Mouse (Mus musculus): ENCODE results near the gene Aplp1.
"Not testable (repeated sequence)": the region's sequence is repeated elsewhere in the genome, so short reads cannot be mapped to it uniquely, and the experiment has no call there.

The Aplp1 gene

GRCm38 (mm10) chr7:30444971-30445751, at the start of gene Aplp1:
TSS of gene Aplp1 (minus strand) at chr7:30445535.
- DNase-seq (ENCODE audit: low spot score in 2 of 2), result peak; percentile 78 to 83

DNA sequence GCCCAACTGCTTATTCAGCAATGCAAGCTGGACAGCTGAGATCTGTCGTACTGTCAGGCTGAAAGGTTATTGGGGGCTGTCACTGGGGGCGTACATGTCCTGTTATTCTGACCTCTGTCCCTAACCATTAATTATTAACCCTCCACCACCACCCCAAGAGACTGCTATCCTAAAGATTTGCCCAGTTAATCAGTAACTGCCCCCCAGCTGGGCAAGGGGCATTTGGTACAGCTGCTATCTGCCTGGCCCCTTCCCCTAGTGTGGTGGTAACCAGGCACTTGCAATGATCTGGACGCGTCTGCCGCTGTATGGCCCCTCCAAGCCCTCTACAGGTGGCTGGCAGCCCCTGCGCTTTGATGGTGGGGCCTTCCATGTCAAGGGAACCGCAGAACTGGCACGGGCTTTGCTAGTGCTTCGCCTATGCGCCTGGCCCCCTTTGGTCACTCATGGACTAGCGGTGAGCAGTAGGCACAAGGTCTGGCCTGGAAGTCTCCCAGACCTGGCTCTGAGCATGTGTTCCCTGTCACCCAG, 48.1 kb upstream of the Aplp1 start, which contains the start of gene Prodh2:
TSS of gene Prodh2 (plus strand) at position 222 of the 531 bp plus-strand sequence.
- DNase-seq (ENCODE audit: low spot score in 2 of 2), result no peak

DNA sequence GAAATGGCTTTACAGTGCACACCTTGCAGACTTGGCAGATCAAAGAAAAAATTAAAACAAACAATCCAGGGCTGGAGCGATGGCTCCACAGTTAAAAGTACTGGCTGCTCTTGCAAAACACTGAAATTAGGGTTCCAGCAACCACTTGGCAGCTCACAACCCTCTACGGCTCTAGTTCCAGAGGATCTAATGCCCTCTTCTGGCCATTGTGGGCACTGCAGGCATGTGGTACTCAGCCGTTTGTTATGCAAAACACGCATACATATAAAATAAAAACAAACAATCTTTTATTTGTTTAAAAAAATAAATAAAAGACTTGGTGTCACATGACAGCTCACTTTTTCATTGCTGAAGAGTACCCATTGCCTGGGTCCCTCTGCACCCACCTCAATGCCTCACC, 47.4 kb upstream of the Aplp1 start:
- DNase-seq (ENCODE audit: low spot score in 2 of 2), result peak; percentile 57 to 80

DNA sequence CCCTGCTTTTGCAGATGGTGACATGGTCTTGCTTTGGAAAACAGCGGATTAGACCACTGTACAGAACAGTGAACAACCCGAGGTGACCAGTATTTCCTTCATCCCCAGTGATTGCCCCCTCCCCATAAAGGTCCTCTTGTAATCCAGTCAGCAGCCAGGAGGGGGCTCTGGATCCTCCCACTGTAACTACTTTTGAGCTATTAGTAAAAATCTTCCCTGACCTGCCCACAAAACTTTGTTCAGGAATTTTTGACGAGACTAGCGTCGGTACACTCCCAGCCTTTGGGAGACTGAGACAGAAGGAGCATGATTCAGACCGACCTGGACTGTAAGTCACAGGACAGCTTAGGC, 45.6 kb upstream of the Aplp1 start:
- no peak for DNase-seq (ENCODE audit: low spot score in 2 of 2)

DNA sequence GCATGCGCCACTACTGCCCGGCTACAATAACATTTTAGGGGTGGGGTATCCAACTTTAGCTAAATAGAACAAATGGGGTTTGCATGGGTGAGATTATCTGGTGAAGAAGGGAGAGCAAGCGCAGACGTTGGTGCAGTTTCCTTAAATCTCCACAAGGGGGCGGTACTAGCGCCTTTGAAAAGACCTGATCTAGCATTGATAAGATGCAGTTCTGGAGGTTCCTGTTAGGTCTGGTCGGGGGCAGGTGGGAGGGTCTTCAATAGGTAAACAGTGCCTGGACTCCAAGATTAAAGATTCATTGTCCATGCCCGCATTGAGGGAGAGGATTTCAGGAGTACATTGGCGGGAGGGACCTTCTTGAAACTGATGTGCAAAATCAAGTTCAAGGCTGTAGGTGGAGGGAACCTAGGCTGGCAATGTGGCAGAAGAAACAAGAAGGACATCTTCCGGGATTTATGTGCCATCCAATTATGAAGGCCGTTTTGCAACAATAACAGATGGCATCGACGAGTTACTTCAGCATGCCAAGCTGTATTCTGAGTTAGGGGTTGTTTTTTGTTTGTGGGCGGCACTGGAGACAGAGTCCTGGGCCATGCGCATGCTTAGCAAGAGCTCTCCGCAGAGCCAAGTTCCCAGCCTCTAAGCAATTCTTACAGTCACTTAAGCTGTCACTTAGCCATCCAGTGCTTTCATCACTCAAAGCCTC, 45.1 kb upstream of the Aplp1 start:
- DNase-seq (ENCODE audit: low spot score in 2 of 2), result peak; percentile 51 to 54

DNA sequence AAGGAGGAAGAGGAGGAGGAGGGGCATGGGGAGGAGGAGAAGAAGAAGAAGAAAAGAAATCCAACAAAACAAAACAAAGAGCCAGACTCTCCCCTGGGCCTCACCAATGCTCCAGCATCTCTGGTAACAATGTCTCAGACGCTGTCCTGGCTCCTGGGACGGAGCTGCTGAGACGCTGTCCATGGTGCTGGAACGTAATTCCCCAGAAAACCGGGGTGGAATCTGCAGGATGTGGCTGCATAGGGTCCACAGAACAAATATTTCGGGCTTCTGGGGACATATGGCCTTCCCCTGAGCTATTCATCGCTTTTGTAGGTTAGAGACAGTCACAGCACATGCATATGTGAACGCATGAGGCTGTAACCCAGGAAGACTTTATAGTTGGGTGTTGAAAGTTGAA, 38.9 kb upstream of the Aplp1 start:
- DNase-seq (ENCODE audit: low spot score in 2 of 2), result no peak

DNA sequence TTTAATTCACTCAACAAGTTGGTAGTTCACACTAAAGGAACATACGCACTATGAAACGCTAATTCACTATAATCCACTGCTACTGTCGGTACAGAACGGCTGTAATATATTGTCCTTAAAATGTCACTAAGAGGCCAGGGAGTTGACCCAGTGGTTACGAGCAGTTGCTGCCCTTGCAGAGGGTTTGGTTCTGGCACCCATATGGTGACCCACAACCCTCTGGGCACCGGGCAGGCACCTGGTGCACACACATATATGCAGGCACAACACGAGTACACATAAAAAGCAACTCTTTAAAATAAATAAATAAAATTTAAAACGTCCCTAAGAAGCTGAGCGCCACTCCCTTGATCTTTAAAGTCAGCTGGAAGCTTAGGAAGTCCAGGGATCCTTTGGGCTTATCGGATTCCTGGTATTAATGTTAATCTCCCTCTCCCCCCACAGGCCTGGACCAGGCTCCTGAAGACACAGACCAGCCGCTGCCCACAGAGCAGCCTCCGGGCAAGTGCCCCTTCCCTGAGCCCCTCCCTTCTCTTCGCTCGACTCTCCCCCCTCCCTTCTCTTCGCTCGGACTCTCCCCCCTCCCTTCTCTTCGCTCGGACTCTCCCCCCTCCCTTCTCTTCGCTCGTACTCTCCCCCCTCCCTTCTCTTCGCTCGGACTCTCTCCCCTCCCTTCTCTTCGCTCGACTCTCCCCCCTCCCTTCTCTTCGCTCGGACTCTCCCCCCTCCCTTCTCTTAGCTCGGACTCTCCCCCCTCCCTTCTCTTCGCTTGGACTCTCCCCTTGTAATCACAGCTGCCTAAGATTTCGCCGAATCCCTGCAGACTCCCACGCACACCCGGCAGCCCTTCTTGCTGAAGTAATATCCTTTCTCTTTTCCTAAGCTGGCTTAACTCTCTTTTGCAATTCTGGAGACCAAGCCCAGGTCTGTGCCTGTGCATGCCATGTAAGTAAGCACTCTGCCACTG, 32.4 kb upstream of the Aplp1 start:
- peak; percentile 51 to 67 for DNase-seq (ENCODE audit: low spot score in 2 of 2)

DNA sequence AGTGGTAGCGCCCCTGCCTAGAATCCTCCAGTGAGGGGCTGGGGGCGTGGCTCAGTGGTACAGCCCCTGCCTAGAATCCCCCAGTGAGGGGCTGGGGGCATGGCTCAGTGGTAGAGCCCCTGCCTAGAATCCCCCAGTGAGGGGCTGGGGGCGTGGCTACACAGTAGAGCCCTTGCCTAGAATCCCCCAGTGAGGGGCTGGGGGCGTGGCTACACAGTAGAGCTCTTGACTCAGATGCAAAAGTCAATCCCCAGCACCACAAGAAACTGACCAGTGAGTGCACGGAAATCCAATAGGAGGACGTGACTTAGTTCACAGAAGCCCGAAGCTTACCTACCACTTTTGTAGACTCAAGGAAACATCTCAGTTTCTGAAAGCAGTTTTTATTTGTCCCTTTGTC, 30.8 kb upstream of the Aplp1 start:
- not testable (repeated sequence) for DNase-seq (ENCODE audit: low spot score in 2 of 2)

GRCm38 (mm10) chr7:30474999-30475398, 29.7 kb upstream of the Aplp1 start:
- DNase-seq (ENCODE audit: low spot score in 2 of 2), result no peak

GRCm38 (mm10) chr7:30472411-30472810, 27.1 kb upstream of the Aplp1 start:
- no peak for DNase-seq (ENCODE audit: low spot score in 2 of 2)

DNA sequence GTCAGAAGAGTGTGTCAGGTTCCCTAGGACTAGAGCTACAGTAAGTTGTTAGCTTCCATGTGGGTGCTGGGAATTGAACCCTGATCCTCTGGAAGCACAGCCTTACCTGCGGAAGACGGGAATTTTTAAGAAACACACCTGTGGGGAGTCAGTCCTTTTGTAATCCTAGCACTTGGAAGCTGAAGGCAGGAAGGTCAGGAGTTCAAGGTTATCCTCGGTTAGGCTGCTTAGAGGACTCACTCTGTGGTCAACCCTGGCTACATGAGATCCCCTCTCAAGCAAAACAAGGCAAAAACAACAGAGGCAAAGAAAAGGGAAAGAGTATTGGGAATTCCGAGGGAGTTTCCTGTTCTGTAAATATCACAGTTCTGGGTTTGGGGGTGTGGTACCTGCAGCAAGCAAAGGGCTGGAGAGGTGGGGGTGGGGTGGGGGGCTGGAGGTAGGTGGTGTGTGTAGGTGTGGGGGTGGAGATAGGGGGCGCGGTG, 19.5 kb upstream of the Aplp1 start:
- no peak for DNase-seq (ENCODE audit: low spot score in 2 of 2)

- DNase-seq (ENCODE audit: low spot score in 2 of 2), result no peak
Observed at GRCm38 (mm10) chr7:30463996-30464395, 18.7 kb upstream of the Aplp1 start.

DNA sequence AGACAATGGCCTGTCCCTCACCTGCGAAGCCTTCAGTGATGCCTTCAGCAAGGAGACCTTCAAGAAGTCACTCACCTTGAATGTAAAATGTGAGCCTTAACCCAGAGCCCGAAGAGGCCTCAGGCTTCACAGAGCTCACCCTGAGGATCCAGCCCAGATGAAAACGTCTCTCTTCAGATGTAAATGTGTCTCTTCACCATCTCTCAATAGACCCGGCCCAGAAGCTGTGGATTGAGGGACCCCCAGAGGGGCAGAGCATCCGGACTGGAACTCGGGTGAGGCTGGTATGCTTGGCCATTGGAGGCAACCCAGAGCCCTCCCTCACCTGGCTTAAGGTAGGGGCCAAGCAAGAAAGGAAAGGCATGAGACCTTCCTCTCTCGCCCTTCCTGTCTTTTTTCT, 18.2 kb upstream of the Aplp1 start:
- no peak for DNase-seq (ENCODE audit: low spot score in 2 of 2)

- DNase-seq (ENCODE audit: low spot score in 2 of 2), result no peak
Observed at GRCm38 (mm10) chr7:30459484-30459883, 14.1 kb upstream of the Aplp1 start.

DNA sequence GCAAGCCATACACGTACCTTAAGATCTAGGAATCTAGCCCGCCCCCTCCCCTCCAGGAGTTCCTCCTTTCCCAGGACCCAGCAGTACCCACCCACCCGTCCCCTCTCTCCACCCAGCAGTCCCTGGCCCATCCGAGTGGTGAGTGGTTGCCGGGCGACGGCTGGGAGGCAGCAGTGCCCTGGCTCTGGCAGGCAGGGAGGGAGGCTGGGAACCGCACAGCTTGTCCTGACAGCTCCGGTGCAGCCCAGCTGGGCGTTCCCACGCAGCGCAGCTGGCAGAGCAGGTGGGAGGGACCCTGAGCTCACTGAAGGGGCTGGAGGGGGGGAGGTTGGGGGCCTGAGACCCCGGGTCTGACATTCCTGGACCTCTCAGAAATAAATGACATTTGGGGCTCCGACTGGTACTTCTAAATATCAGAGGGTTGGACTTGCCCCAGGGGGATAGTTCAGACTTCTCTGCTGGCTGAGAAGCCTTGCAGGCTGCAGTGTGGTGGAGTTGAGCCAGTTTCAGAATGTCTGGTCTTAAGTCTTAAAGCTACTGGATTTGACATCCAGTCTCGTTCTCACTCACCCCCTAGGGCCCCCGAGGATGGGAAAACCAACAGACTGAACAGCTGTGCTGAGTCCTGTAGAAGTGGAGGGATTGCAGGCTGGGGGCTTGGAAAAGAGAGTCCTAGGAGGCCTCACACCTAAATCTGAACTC, 12.4 kb upstream of the Aplp1 start, which contains the start of the genes Kirrel2 and Nphs1:
TSS of gene Kirrel2 (minus strand) at position 62 of the 702 bp plus-strand sequence.
TSS of gene Nphs1 (plus strand) at position 687 of the 702 bp plus-strand sequence.
- DNase-seq (ENCODE audit: low spot score in 2 of 2), result peak; percentile 64 to 70

DNA sequence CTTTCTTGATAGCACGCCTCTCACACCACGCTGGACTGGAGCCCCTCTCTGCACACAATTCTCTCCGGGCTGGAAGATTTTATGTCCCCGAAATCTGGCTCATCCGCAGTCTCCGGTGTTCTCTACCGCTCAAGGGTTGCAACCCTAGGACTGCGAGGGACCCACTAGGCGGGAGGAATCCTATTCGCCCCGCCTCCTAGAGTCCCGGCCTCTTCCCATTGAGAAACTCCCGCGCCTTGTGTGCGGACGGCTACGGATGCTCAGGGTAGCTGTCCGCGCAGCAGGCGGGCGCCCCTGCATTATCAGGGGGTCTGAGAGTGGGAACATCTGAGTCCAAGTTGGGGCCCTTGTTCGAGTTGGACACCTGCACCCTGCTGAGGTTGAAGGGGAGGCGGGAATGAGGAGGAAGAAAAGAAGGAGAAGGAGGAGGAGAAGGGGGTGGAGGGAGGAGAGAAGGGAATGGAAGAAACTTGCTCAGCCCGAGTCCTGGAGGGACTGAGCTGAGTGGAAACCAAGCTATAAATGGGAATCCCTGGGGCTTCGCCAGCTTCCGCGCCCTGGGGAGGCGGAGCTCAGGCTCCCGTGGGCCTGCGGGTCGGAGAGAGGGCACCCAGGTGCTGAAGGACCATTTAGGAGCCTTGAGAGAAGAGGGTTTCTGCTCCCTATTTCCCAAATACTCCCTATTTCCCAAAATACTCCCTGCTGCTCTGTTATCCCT, 11.7 kb upstream of the Aplp1 start:
- DNase-seq (ENCODE audit: low spot score in 2 of 2), result no peak

- DNase-seq (ENCODE audit: low spot score in 2 of 2), result no peak
Observed at GRCm38 (mm10) chr7:30456487-30456886, 11.2 kb upstream of the Aplp1 start.

DNA sequence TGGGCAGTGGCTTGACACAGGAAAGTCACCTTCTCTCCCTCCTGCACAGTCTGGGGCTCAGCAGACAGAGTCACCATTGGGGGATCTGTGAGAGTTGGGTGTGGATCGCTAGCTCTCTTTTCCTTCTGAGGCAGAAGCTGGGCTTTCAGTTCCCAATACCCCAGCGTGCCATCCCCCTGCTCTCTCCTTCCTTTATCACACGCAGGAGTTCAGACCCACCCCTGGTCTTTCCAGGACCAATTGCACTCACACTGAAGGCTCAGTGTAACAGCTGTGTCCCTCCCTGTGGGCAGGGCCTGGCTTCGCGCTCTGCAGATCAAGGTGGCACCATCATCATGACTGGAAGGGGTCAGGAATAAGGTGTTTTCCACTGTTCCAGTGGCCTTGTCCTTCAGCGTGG, 8.9 kb upstream of the Aplp1 start:
- DNase-seq (ENCODE audit: low spot score in 2 of 2), result no peak

GRCm38 (mm10) chr7:30453766-30454165, 8.4 kb upstream of the Aplp1 start:
- DNase-seq (ENCODE audit: low spot score in 2 of 2), result no peak

DNA sequence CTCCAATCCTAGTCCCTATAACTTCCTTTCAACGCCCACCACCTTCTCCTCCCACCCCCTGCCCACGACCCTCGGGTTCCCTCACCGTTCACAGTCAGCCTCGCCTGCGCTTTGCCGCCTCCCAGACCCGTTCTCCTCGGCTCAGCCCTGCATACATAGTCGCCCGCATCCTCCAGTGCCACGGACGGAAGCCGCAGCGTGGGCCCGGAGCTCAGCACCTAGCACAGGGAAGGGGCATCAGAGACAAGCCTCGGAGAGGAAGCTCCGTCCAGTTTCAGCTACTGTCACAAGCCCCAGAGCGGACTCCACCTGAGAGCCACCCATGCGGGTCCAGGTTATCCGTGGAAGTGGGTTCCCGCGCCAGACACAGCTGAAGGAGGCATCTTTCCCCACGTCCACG, 8.0 kb upstream of the Aplp1 start:
- DNase-seq (ENCODE audit: low spot score in 2 of 2), result no peak

Data from frontal cortex, postnatal 36 days (tissue).